Mouse (Mus musculus) frontal cortex, postnatal 14 days (tissue): ENCODE data around the gene G430095P16Rik.

Source experiments
- DNase-seq, 2 experiments: peaks; one replicate each; pipeline ENCODE4 v3.0.0; 2022; ENCODE audit warnings: low spot score in 2 of 2

The G430095P16Rik gene

GRCm38 (mm10) chr8:84740895-84741843 is 18.4 kb downstream of the G430095P16Rik start:
- no peak for DNase-seq

- DNase-seq = no peak
Observed at GRCm38 (mm10) chr8:84742171-84743053, 19.6 kb downstream of the G430095P16Rik start.

GRCm38 (mm10) chr8:84743054-84743415 is 20.2 kb downstream of the G430095P16Rik start:
- no peak for DNase-seq

GRCm38 (mm10) chr8:84743517-84744420 is 21.0 kb downstream of the G430095P16Rik start:
- no peak for DNase-seq

GRCm38 (mm10) chr8:84745032-84745925 is 22.5 kb downstream of the G430095P16Rik start:
- no peak for DNase-seq

- DNase-seq = no peak
Observed at GRCm38 (mm10) chr8:84749519-84749918, 26.7 kb downstream of the G430095P16Rik start.

GRCm38 (mm10) chr8:84752734-84753582 is 30.2 kb downstream of the G430095P16Rik start:
- DNase-seq = no peak

- no peak for DNase-seq
Observed at GRCm38 (mm10) chr8:84757501-84757900, 34.7 kb downstream of the G430095P16Rik start.

GRCm38 (mm10) chr8:84758308-84758707 is 35.5 kb downstream of the G430095P16Rik start:
- DNase-seq = no peak

GRCm38 (mm10) chr8:84759126-84759525 is 36.3 kb downstream of the G430095P16Rik start:
- no peak for DNase-seq

GRCm38 (mm10) chr8:84759718-84760117 is 36.9 kb downstream of the G430095P16Rik start:
- DNase-seq = no peak

- DNase-seq = no peak
Observed at GRCm38 (mm10) chr8:84760405-84760805, 37.6 kb downstream of the G430095P16Rik start.

GRCm38 (mm10) chr8:84760901-84761300 is 38.1 kb downstream of the G430095P16Rik start:
- no peak for DNase-seq

- DNase-seq = no peak
Observed at GRCm38 (mm10) chr8:84764100-84764499, 41.3 kb downstream of the G430095P16Rik start.

GRCm38 (mm10) chr8:84764870-84765495 is 42.2 kb downstream of the G430095P16Rik start:
- no peak for DNase-seq

- no peak for DNase-seq
Observed at GRCm38 (mm10) chr8:84765629-84766028, 42.8 kb downstream of the G430095P16Rik start.

GRCm38 (mm10) chr8:84766422-84766821 is 43.6 kb downstream of the G430095P16Rik start:
- DNase-seq = no peak

GRCm38 (mm10) chr8:84767221-84767620 is 44.4 kb downstream of the G430095P16Rik start:
- no peak for DNase-seq
